Mouse (Mus musculus): ENCODE results near the gene Gpr155. TPM values are rescaled to one million over a fixed set of nuclear protein-coding genes. Genes with fewer than 3 reads are reported as not detected.

Gene Gpr155
- total RNA-seq (2021), result 10 to 100 TPM; 32.7 to 45.7 TPM

GRCm38 (mm10) chr2:73386356-73387046 lies at the start of gene Gpr155:
Gene Gpr155 (minus strand): TSS chr2:73386572.
- peak; percentile 97 to 99 for DNase-seq (ENCODE audit: low spot score in 2 of 2)
- intact Hi-C loops (cut with DNase I), result no loop called here

- DNase-seq (ENCODE audit: low spot score in 2 of 2), result no peak
- intact Hi-C loops (cut with DNase I), result no loop called here
Measured at GRCm38 (mm10) chr2:73435847-73436246, 49.5 kb upstream of the Gpr155 start.

GRCm38 (mm10) chr2:73431959-73432396 lies 45.6 kb upstream of the Gpr155 start:
- DNase-seq (ENCODE audit: low spot score in 2 of 2), result no peak
- intact Hi-C loops (cut with DNase I), result no loop called here

GRCm38 (mm10) chr2:73428803-73429468 lies 42.6 kb upstream of the Gpr155 start:
- intact Hi-C loops (cut with DNase I), result no loop called here
- peak; percentile 44 to 75 for DNase-seq (ENCODE audit: low spot score in 2 of 2)

GRCm38 (mm10) chr2:73427293-73427692 lies 40.9 kb upstream of the Gpr155 start:
- no peak for DNase-seq (ENCODE audit: low spot score in 2 of 2)
- intact Hi-C loops (cut with DNase I), result no loop called here

GRCm38 (mm10) chr2:73425822-73426221 lies 39.5 kb upstream of the Gpr155 start:
- intact Hi-C loops (cut with DNase I), result no loop called here
- DNase-seq (ENCODE audit: low spot score in 2 of 2), result no peak

GRCm38 (mm10) chr2:73419730-73420129 lies 33.4 kb upstream of the Gpr155 start:
- intact Hi-C loops (cut with DNase I), result no loop called here
- no peak for DNase-seq (ENCODE audit: low spot score in 2 of 2)

GRCm38 (mm10) chr2:73419285-73419684 lies 32.9 kb upstream of the Gpr155 start:
- DNase-seq (ENCODE audit: low spot score in 2 of 2), result peak in 1 of 2 experiments; percentile 13
- intact Hi-C loops (cut with DNase I), result no loop called here

- intact Hi-C loops (cut with DNase I), result no loop called here
- DNase-seq (ENCODE audit: low spot score in 2 of 2), result no peak
Measured at GRCm38 (mm10) chr2:73415892-73416291, 29.5 kb upstream of the Gpr155 start.

GRCm38 (mm10) chr2:73410076-73410475 lies 23.7 kb upstream of the Gpr155 start:
- no peak for DNase-seq (ENCODE audit: low spot score in 2 of 2)
- intact Hi-C loops (cut with DNase I), result no loop called here

GRCm38 (mm10) chr2:73407662-73408061 lies 21.3 kb upstream of the Gpr155 start:
- no peak for DNase-seq (ENCODE audit: low spot score in 2 of 2)
- intact Hi-C loops (cut with DNase I), result loop anchor here (10.0 kb wide), 1 partner anchor 243 kb away; no protein-coding TSS in a partner anchor

GRCm38 (mm10) chr2:73406336-73406915 lies 20.1 kb upstream of the Gpr155 start:
- intact Hi-C loops (cut with DNase I), result loop anchor here (10.0 kb wide), 1 partner anchor 242 kb away; no protein-coding TSS in a partner anchor
- DNase-seq (ENCODE audit: low spot score in 2 of 2), result no peak

GRCm38 (mm10) chr2:73404980-73405379 lies 18.6 kb upstream of the Gpr155 start:
- intact Hi-C loops (cut with DNase I), result loop anchor here (5.0 to 10.0 kb wide), 2 partner anchors 78 to 240 kb away; no protein-coding TSS in a partner anchor
- no peak for DNase-seq (ENCODE audit: low spot score in 2 of 2)

GRCm38 (mm10) chr2:73404442-73404841 lies 18.1 kb upstream of the Gpr155 start:
- intact Hi-C loops (cut with DNase I), result loop anchor here (5.0 to 10.0 kb wide), 2 partner anchors 77 to 240 kb away; no protein-coding TSS in a partner anchor
- no peak for DNase-seq (ENCODE audit: low spot score in 2 of 2)

- DNase-seq (ENCODE audit: low spot score in 2 of 2), result no peak
Measured at GRCm38 (mm10) chr2:73403385-73404013, 17.1 kb upstream of the Gpr155 start.

GRCm38 (mm10) chr2:73401689-73402088 lies 15.3 kb upstream of the Gpr155 start:
- intact Hi-C loops (cut with DNase I), result loop anchor here (5.0 to 10.0 kb wide), 2 partner anchors 74 to 237 kb away; no protein-coding TSS in a partner anchor
- DNase-seq (ENCODE audit: low spot score in 2 of 2), result no peak

More at GRCm38 (mm10) chr2:73403385-73404013, 17.1 kb upstream of the Gpr155 start:
- intact Hi-C loops (cut with DNase I), result loop anchor here (5.0 to 10.0 kb wide), 2 partner anchors 76 to 239 kb away; no protein-coding TSS in a partner anchor

- intact Hi-C loops (cut with DNase I), result no loop called here
- no peak for DNase-seq (ENCODE audit: low spot score in 2 of 2)
Measured at GRCm38 (mm10) chr2:73397476-73397875, 11.1 kb upstream of the Gpr155 start.

GRCm38 (mm10) chr2:73396828-73397325 lies 10.5 kb upstream of the Gpr155 start:
- intact Hi-C loops (cut with DNase I), result no loop called here
- no peak for DNase-seq (ENCODE audit: low spot score in 2 of 2)

- intact Hi-C loops (cut with DNase I), result no loop called here
Measured at GRCm38 (mm10) chr2:73395516-73395915, 9.1 kb upstream of the Gpr155 start.

GRCm38 (mm10) chr2:73394476-73394875 lies 8.1 kb upstream of the Gpr155 start:
- DNase-seq (ENCODE audit: low spot score in 2 of 2), result no peak
- intact Hi-C loops (cut with DNase I), result no loop called here

More at GRCm38 (mm10) chr2:73395516-73395915, 9.1 kb upstream of the Gpr155 start:
- no peak for DNase-seq (ENCODE audit: low spot score in 2 of 2)

All from left cerebral cortex, postnatal 25 days (tissue).